Mouse (Mus musculus): Measurements from ENCODE around the gene Lingo4. TPM values are rescaled to one million over a fixed set of nuclear protein-coding genes. Genes with fewer than 3 reads are reported as not detected.

Gene Lingo4
- polyA plus RNA-seq, 1 experiment from 2014 or later, result 2.4 TPM

GRCm38 (mm10) chr3:94373090-94373489, 25.2 kb upstream of the Lingo4 start:
- peaks cover 29% of the 10 kb centered on the region for H3K4me1 ChIP-seq
- no peaks in the 10 kb centered on the region for H3K36me3 ChIP-seq
- ATAC-seq (ENCODE audit: low FRiP score), result peak; percentile 32; the same call in 1 of the 2 replicates
- H3K27me3 ChIP-seq (replicated peaks), result 0 out of 2 replicates have a peak, but pooled peaks cover 6% of the 10 kb centered on the region
- no peak overlapping the region for H3K27ac ChIP-seq (replicated peaks)
- H3K9ac ChIP-seq (replicated peaks), result no peak overlapping the region
- peak overlapping the region; percentile 40 for H3K4me2 ChIP-seq
- WGBS, result 6% methylated on average over 10 of the region's 10 CpGs
- no peak overlapping the region for H3K4me3 ChIP-seq (replicated peaks)
- H3K9me3 ChIP-seq (replicated peaks), result no peaks in the 10 kb centered on the region

- WGBS, result 0% methylated on average over 5 of the region's 5 CpGs
- H3K9me3 ChIP-seq (replicated peaks), result no peaks in the 10 kb centered on the region
- no peak overlapping the region for H3K27ac ChIP-seq (replicated peaks)
- no peak overlapping the region for H3K4me3 ChIP-seq (replicated peaks)
- H3K36me3 ChIP-seq, result no peaks in the 10 kb centered on the region
- H3K4me1 ChIP-seq, result peaks cover 29% of the 10 kb centered on the region
- peak overlapping the region; percentile 40 for H3K4me2 ChIP-seq
- 0 out of 2 replicates have a peak, but pooled peaks cover 6% of the 10 kb centered on the region for H3K27me3 ChIP-seq (replicated peaks)
- ATAC-seq (ENCODE audit: low FRiP score), result peak; percentile 32; the same call in 1 of the 2 replicates
- no peak overlapping the region for H3K9ac ChIP-seq (replicated peaks)
Observed at GRCm38 (mm10) chr3:94373597-94374011, 24.7 kb upstream of the Lingo4 start.

DNA sequence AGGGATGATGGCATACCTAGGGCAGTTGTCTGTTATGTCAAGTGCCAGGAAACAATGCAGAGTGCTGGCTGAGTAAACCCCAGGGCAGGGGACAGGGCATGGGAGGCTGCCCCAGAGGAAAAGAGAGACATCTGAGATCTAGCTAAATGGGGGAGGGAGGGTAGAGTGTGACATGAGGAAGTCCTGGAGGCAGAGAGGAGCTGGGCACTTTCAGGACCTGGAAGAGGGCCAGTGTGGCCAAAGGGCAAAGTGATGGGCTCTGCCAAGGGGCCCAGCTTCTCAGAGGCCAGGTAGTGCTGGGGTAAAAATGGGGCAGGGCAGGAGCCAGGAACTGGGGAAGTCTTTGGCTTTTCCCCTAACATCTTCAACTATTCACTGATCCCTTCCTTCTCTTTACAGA, 23.7 kb upstream of the Lingo4 start:
- no peak for ATAC-seq (ENCODE audit: low FRiP score)
- Histone ChIP-seq H3K36me3 (no peaks in the 10 kb centered on the region), H3K9ac (replicated peaks) (no peak overlapping the region), H3K9me3 (replicated peaks) (no peaks in the 10 kb centered on the region), H3K4me2 (no peak overlapping the region), H3K4me3 (replicated peaks) (no peak overlapping the region), H3K27me3 (replicated peaks) (0 out of 2 replicates have a peak, but pooled peaks cover 6% of the 10 kb centered on the region), H3K4me1 (peaks cover 29% of the 10 kb centered on the region), H3K27ac (replicated peaks) (no peak overlapping the region)

DNA sequence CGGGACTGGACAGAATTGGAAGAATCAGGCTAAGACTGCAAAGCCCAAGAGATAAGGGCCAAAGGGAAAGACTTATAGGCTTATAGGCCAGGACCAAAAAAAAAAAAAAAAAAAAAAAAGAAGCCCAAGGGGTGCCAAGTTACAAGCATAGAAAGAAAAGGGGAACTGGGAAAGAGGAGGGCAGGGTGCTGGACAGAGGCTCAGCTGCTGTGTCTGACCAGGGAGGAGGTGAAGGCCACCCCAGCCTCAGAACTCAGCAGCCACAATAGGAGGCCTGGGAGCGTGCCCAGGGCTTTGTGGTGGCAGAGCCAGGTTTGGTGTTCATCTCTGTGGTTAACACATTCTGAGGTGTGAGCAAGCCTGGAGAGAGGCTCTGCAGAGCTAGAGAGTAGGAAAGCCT, 23.2 kb upstream of the Lingo4 start:
- Histone ChIP-seq H3K4me1 (peaks cover 29% of the 10 kb centered on the region), H3K36me3 (no peaks in the 10 kb centered on the region), H3K9ac (replicated peaks) (no peak overlapping the region), H3K27ac (replicated peaks) (no peak overlapping the region), H3K27me3 (replicated peaks) (0 out of 2 replicates have a peak, but pooled peaks cover 6% of the 10 kb centered on the region), H3K4me3 (replicated peaks) (no peak overlapping the region), H3K4me2 (no peak overlapping the region), H3K9me3 (replicated peaks) (no peaks in the 10 kb centered on the region)
- 85% methylated on average over 2 of the region's 2 CpGs for WGBS
- no peak for ATAC-seq (ENCODE audit: low FRiP score)

DNA sequence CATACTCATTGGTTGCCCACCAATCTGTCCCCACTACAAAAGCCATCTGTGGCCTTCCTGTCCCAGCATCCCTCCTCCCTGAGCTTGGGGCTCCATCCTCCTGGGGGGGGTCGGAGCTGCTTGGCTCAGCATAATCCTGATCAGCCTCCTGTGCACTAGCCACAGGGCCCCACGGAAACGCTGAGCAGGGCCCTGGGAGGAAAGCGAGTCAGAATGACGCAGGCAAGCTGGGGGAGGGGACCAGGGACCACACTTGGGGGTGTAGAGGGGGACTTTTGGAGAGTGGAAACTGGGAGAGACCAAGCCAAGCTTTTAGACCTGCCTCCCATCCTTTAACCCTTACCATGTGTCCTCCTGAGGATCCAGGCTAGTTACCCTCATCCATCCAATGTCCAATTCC, 22.5 kb upstream of the Lingo4 start:
- no peak overlapping the region for H3K4me2 ChIP-seq
- ATAC-seq (ENCODE audit: low FRiP score), result no peak
- H3K9me3 ChIP-seq (replicated peaks), result no peaks in the 10 kb centered on the region
- H3K27ac ChIP-seq (replicated peaks), result no peak overlapping the region
- WGBS, result 71% methylated on average over 5 of the region's 5 CpGs
- no peak overlapping the region for H3K9ac ChIP-seq (replicated peaks)
- H3K4me3 ChIP-seq (replicated peaks), result no peak overlapping the region
- 0 out of 2 replicates have a peak, but pooled peaks cover 6% of the 10 kb centered on the region for H3K27me3 ChIP-seq (replicated peaks)
- H3K36me3 ChIP-seq, result no peaks in the 10 kb centered on the region
- peaks cover 29% of the 10 kb centered on the region for H3K4me1 ChIP-seq

DNA sequence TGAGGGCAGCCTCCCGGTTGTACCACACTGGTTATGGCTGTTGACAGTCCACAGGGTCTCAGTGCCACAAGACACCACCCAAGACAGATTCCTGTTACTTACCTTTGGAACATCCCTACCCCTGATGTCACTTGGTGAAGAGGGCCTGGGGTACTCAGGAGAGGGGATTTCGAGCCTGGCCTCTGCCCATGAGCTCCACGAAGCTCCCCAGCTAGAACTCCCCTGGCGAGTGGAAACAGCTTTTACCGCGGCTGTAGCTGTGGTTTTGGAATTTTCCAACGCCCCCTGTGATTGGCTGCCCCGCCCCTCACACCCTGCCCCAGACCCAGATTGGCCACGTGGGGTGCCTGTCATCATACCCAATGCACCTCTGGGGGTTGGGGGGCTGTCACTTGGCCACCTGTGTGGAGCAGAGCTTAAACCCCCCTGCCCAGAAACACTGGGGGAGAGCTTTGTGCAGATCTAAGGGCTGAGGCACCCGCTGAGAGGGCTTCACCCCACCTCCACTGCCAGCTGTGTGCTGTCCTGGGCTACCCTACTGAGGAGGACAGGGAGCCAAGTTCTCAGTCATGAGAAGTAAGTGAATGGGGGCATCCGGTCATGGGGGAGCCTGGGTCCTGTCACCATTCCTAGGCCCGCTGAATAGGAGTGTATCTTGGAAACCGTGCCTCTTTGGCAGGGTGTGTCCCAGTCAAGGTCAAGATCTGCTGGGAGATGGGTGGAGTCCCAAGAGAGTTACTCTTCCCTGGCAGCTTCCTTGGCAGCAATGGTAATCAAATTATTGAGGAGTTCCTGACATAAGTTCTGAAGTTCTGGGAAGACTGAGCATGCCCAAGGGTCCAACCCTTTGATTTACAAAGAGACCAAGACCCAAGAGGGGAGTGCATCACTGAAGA, 21.0 kb upstream of the Lingo4 start:
- 22% methylated on average over 13 of the region's 13 CpGs for WGBS
- peaks cover 20% of the 10 kb centered on the region for H3K4me1 ChIP-seq

GRCm38 (mm10) chr3:94379831-94380510, 18.3 kb upstream of the Lingo4 start:
- 34% methylated on average over 9 of the region's 9 CpGs for WGBS
- ATAC-seq (ENCODE audit: low FRiP score), result no peak
- no peaks in the 10 kb centered on the region for H3K9me3 ChIP-seq (replicated peaks)
- no peak overlapping the region for H3K9ac ChIP-seq (replicated peaks)
- no peak overlapping the region for H3K4me2 ChIP-seq
- no peaks in the 10 kb centered on the region for H3K36me3 ChIP-seq
- H3K4me3 ChIP-seq (replicated peaks), result no peak overlapping the region
- H3K27me3 ChIP-seq (replicated peaks), result no peaks in the 10 kb centered on the region
- no peak overlapping the region for H3K27ac ChIP-seq (replicated peaks)
- no peaks in the 10 kb centered on the region for H3K4me1 ChIP-seq

More for the DNA sequence above, 21.0 kb upstream of the Lingo4 start:
- no peak overlapping the region for H3K9ac ChIP-seq (replicated peaks)
- no peak overlapping the region for H3K27ac ChIP-seq (replicated peaks)
- H3K27me3 ChIP-seq (replicated peaks), result 0 out of 2 replicates have a peak, but pooled peaks cover 6% of the 10 kb centered on the region
- ATAC-seq (ENCODE audit: low FRiP score), result no peak
- no peaks in the 10 kb centered on the region for H3K36me3 ChIP-seq
- H3K4me2 ChIP-seq, result no peak overlapping the region
- H3K4me3 ChIP-seq (replicated peaks), result no peak overlapping the region
- H3K9me3 ChIP-seq (replicated peaks), result no peaks in the 10 kb centered on the region

DNA sequence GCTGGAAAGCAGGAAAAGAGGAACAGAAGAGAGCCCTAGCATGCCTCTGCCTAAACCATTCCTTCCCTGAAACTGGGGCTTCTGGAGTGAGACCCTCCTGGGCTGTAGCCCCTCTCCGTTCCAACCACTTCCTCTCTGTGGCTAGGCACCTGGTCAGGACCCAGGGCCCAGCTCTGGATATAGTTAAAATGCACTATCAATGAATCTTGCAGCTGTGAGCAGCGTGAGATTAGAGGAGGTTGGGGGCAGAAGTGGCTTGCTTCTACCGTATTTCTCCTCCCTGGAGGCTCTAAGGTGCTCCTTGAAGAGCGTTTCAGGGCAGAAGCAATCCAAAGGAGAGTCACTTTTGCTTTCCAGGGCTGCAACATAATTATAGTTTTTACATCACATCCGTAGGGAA, 16.0 kb upstream of the Lingo4 start:
- no peaks in the 10 kb centered on the region for H3K36me3 ChIP-seq
- WGBS, result 77% methylated on average over 5 of the region's 5 CpGs
- no peak overlapping the region for H3K4me2 ChIP-seq
- no peaks in the 10 kb centered on the region for H3K4me1 ChIP-seq
- no peak for ATAC-seq (ENCODE audit: low FRiP score)
- no peak overlapping the region for H3K9ac ChIP-seq (replicated peaks)
- no peak overlapping the region for H3K4me3 ChIP-seq (replicated peaks)
- H3K9me3 ChIP-seq (replicated peaks), result no peaks in the 10 kb centered on the region
- no peak overlapping the region for H3K27ac ChIP-seq (replicated peaks)
- no peaks in the 10 kb centered on the region for H3K27me3 ChIP-seq (replicated peaks)

- no peaks in the 10 kb centered on the region for H3K4me1 ChIP-seq
- no peak overlapping the region for H3K9ac ChIP-seq (replicated peaks)
- H3K4me2 ChIP-seq, result no peak overlapping the region
- no peaks in the 10 kb centered on the region for H3K27me3 ChIP-seq (replicated peaks)
- no peak overlapping the region for H3K4me3 ChIP-seq (replicated peaks)
- no peak for ATAC-seq (ENCODE audit: low FRiP score)
- 78% methylated on average over 3 of the region's 3 CpGs for WGBS
- no peak overlapping the region for H3K27ac ChIP-seq (replicated peaks)
- no peaks in the 10 kb centered on the region for H3K9me3 ChIP-seq (replicated peaks)
- no peaks in the 10 kb centered on the region for H3K36me3 ChIP-seq
Observed at GRCm38 (mm10) chr3:94383476-94383875, 14.8 kb upstream of the Lingo4 start.

- Histone ChIP-seq H3K36me3 (no peaks in the 10 kb centered on the region), H3K4me1 (no peaks in the 10 kb centered on the region), H3K4me2 (no peak overlapping the region), H3K27ac (replicated peaks) (no peak overlapping the region), H3K9ac (replicated peaks) (no peak overlapping the region), H3K27me3 (replicated peaks) (no peaks in the 10 kb centered on the region), H3K4me3 (replicated peaks) (no peak overlapping the region), H3K9me3 (replicated peaks) (no peaks in the 10 kb centered on the region)
- WGBS, result 55% methylated on average over 4 of the region's 4 CpGs
- ATAC-seq (ENCODE audit: low FRiP score), result no peak
Observed at GRCm38 (mm10) chr3:94386671-94387070, 11.6 kb upstream of the Lingo4 start.

DNA sequence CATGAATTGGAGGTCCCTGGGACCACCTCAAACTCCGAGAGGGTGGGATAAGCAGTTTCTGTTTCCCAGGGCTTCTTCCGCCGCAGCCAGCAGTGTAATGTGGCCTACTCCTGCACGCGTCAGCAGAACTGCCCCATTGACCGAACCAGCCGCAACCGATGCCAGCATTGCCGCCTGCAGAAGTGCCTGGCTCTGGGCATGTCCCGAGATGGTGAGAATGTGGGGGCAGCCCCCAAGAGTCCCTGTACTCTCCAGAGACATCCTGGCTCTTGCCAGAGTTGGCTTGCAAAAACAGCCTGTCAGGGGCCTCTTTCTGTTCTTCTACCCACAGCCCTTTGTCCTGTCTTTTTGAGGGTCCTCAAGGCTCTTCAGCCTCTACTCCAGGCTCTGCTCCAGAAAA, 10.9 kb upstream of the Lingo4 start:
- Histone ChIP-seq H3K27me3 (replicated peaks) (no peaks in the 10 kb centered on the region), H3K4me1 (no peaks in the 10 kb centered on the region), H3K36me3 (no peaks in the 10 kb centered on the region), H3K27ac (replicated peaks) (no peak overlapping the region), H3K4me3 (replicated peaks) (no peak overlapping the region), H3K9ac (replicated peaks) (no peak overlapping the region), H3K9me3 (replicated peaks) (no peaks in the 10 kb centered on the region), H3K4me2 (no peak overlapping the region)
- ATAC-seq (ENCODE audit: low FRiP score), result no peak
- WGBS, result 94% methylated on average over 10 of the region's 10 CpGs

GRCm38 (mm10) chr3:94388047-94388446, 10.3 kb upstream of the Lingo4 start:
- ATAC-seq (ENCODE audit: low FRiP score), result no peak
- Histone ChIP-seq H3K27ac (replicated peaks) (no peak overlapping the region), H3K4me1 (peaks cover 2% of the 10 kb centered on the region; the same call in 1 of the 2 replicates), H3K4me2 (no peak overlapping the region), H3K9ac (replicated peaks) (no peak overlapping the region), H3K36me3 (no peaks in the 10 kb centered on the region), H3K9me3 (replicated peaks) (no peaks in the 10 kb centered on the region), H3K4me3 (replicated peaks) (no peak overlapping the region), H3K27me3 (replicated peaks) (no peaks in the 10 kb centered on the region)
- WGBS, result 94% methylated on average over 5 of the region's 5 CpGs

All from neural tube, embryonic 15.5 days (tissue).